Mouse (Mus musculus) CD8-positive naive resting alpha-beta T cell, adult 2 months (primary cell): ENCODE measurements around the gene Plk5.

Experiments
- DNase-seq, 2 experiments: peaks; one replicate each; pipeline ENCODE4 v3.0.0; 2022; ENCODE audit warnings: low read depth in 2 of 2, low spot score in 2 of 2

Plk5 gene

GRCm38 (mm10) chr10:80356001-80356682 lies at the start of gene Plk5:
Gene Plk5 (plus strand): TSS chr10:80356459.
- DNase-seq = no peak

GRCm38 (mm10) chr10:80311560-80311959 lies 44.7 kb upstream of the Plk5 start:
- no peak for DNase-seq

GRCm38 (mm10) chr10:80312586-80313504 lies 43.4 kb upstream of the Plk5 start:
- no peak for DNase-seq

- no peak for DNase-seq
Observed at GRCm38 (mm10) chr10:80313627-80314201, 42.5 kb upstream of the Plk5 start.

- no peak for DNase-seq
Observed at GRCm38 (mm10) chr10:80314494-80315001, 41.7 kb upstream of the Plk5 start.

GRCm38 (mm10) chr10:80315315-80315714 lies 40.9 kb upstream of the Plk5 start:
- DNase-seq = no peak

GRCm38 (mm10) chr10:80316359-80316781 lies 39.9 kb upstream of the Plk5 start:
- no peak for DNase-seq

GRCm38 (mm10) chr10:80317011-80317410 lies 39.2 kb upstream of the Plk5 start:
- no peak for DNase-seq

GRCm38 (mm10) chr10:80320340-80320760 lies 35.9 kb upstream of the Plk5 start, which contains the start of gene 2310011J03Rik:
Gene 2310011J03Rik (minus strand): TSS chr10:80320537.
- DNase-seq = peak; percentile 76 to 87

- DNase-seq = no peak
Observed at GRCm38 (mm10) chr10:80321014-80321669, 35.1 kb upstream of the Plk5 start.

GRCm38 (mm10) chr10:80321670-80322581 lies 34.3 kb upstream of the Plk5 start:
- DNase-seq = no peak

- DNase-seq = no peak
Observed at GRCm38 (mm10) chr10:80322811-80323211, 33.4 kb upstream of the Plk5 start.

- peak in 1 of 2 experiments; percentile 57 for DNase-seq
Observed at GRCm38 (mm10) chr10:80323261-80324119, 32.8 kb upstream of the Plk5 start.

GRCm38 (mm10) chr10:80324120-80325037 lies 31.9 kb upstream of the Plk5 start:
- DNase-seq = no peak

- DNase-seq = no peak
Observed at GRCm38 (mm10) chr10:80325045-80325444, 31.2 kb upstream of the Plk5 start.

- peak; percentile 68 to 79 for DNase-seq
Observed at GRCm38 (mm10) chr10:80329273-80330081, 26.8 kb upstream of the Plk5 start, which contains the start of the genes Pcsk4 and Reep6. Gene Pcsk4 (minus strand): TSS chr10:80329498. Gene Reep6 (plus strand): TSS chr10:80329953.

- DNase-seq = no peak
Observed at GRCm38 (mm10) chr10:80330084-80330483, 26.2 kb upstream of the Plk5 start.
